Mouse (Mus musculus): Measurements from ENCODE around the gene Mapt. TPM values are rescaled to one million over a fixed set of nuclear protein-coding genes. Genes with fewer than 3 reads are reported as not detected.

Gene Mapt
- polyA plus RNA-seq, 1 experiment from 2014 or later, result 5.0 TPM

- H3K4me1 ChIP-seq (ENCODE audit: control insufficient read depth, insufficient read depth, low read length), result no peaks in the 10 kb centered on the region
- H3K36me3 ChIP-seq (ENCODE audit: control insufficient read depth, insufficient read depth, low read length), result no peaks in the 10 kb centered on the region
- H3K27me3 ChIP-seq (ENCODE audit: control insufficient read depth, insufficient read depth, low read length), result peaks cover 12% of the 10 kb centered on the region
- peak overlapping the region; percentile 29; the same call in 1 of the 2 replicates for H3K4me2 ChIP-seq (replicated peaks; ENCODE audit: low read depth, low read length)
- H3K27ac ChIP-seq (ENCODE audit: low read depth, low read length), result no peak overlapping the region
- no peak for ATAC-seq (ENCODE audit: low FRiP score, low TSS enrichment)
- H3K9ac ChIP-seq (ENCODE audit: low read depth, low read length), result no peak overlapping the region
- H3K4me3 ChIP-seq (ENCODE audit: low read length), result peak overlapping the region; percentile 8; the same call in 1 of the 2 replicates
- 14% methylated on average over 23 of the region's 23 CpGs for WGBS
- no peaks in the 10 kb centered on the region for H3K9me3 ChIP-seq (ENCODE audit: control insufficient read depth, low read length)
These were observed 79.2 kb downstream of the Mapt start for GRCm38 (mm10) chr11:104310226-104310887.

GRCm38 (mm10) chr11:104311643-104312042 is 80.5 kb downstream of the Mapt start:
- WGBS, result 74% methylated on average over 7 of the region's 7 CpGs
- Histone ChIP-seq H3K27ac (ENCODE audit: low read depth, low read length) (no peak overlapping the region), H3K4me1 (ENCODE audit: control insufficient read depth, insufficient read depth, low read length) (no peaks in the 10 kb centered on the region), H3K27me3 (ENCODE audit: control insufficient read depth, insufficient read depth, low read length) (peaks cover 12% of the 10 kb centered on the region), H3K4me3 (ENCODE audit: low read length) (no peak overlapping the region), H3K9me3 (ENCODE audit: control insufficient read depth, low read length) (no peaks in the 10 kb centered on the region), H3K9ac (ENCODE audit: low read depth, low read length) (no peak overlapping the region), H3K36me3 (ENCODE audit: control insufficient read depth, insufficient read depth, low read length) (no peaks in the 10 kb centered on the region), H3K4me2 (replicated peaks; ENCODE audit: low read depth, low read length) (no peak overlapping the region)
- ATAC-seq (ENCODE audit: low FRiP score, low TSS enrichment), result no peak

- H3K4me2 ChIP-seq (replicated peaks; ENCODE audit: low read depth, low read length), result no peak overlapping the region
- ATAC-seq (ENCODE audit: low FRiP score, low TSS enrichment), result no peak
- 8% methylated on average over 6 of the region's 6 CpGs for WGBS
- H3K27ac ChIP-seq (ENCODE audit: low read depth, low read length), result no peak overlapping the region
- H3K4me3 ChIP-seq (ENCODE audit: low read length), result no peak overlapping the region
- no peak overlapping the region for H3K9ac ChIP-seq (ENCODE audit: low read depth, low read length)
- H3K9me3 ChIP-seq (ENCODE audit: control insufficient read depth, low read length), result no peaks in the 10 kb centered on the region
- peaks cover 2% of the 10 kb centered on the region; the same call in 1 of the 2 replicates for H3K27me3 ChIP-seq (ENCODE audit: control insufficient read depth, insufficient read depth, low read length)
- H3K4me1 ChIP-seq (ENCODE audit: control insufficient read depth, insufficient read depth, low read length), result peaks cover 9% of the 10 kb centered on the region
- no peaks in the 10 kb centered on the region for H3K36me3 ChIP-seq (ENCODE audit: control insufficient read depth, insufficient read depth, low read length)
These were observed 84.5 kb downstream of the Mapt start for GRCm38 (mm10) chr11:104315703-104316102.

GRCm38 (mm10) chr11:104316685-104317400 is 85.7 kb downstream of the Mapt start:
- H3K27me3 ChIP-seq (ENCODE audit: control insufficient read depth, insufficient read depth, low read length), result no peaks in the 10 kb centered on the region
- WGBS, result 57% methylated on average over 16 of the region's 16 CpGs
- no peak for ATAC-seq (ENCODE audit: low FRiP score, low TSS enrichment)

GRCm38 (mm10) chr11:104317631-104318030 is 86.4 kb downstream of the Mapt start:
- Histone ChIP-seq H3K36me3 (ENCODE audit: control insufficient read depth, insufficient read depth, low read length) (no peaks in the 10 kb centered on the region), H3K9me3 (ENCODE audit: control insufficient read depth, low read length) (no peaks in the 10 kb centered on the region), H3K9ac (ENCODE audit: low read depth, low read length) (no peak overlapping the region), H3K4me2 (replicated peaks; ENCODE audit: low read depth, low read length) (no peak overlapping the region), H3K4me3 (ENCODE audit: low read length) (no peak overlapping the region), H3K4me1 (ENCODE audit: control insufficient read depth, insufficient read depth, low read length) (peaks cover 13% of the 10 kb centered on the region), H3K27me3 (ENCODE audit: control insufficient read depth, insufficient read depth, low read length) (no peaks in the 10 kb centered on the region), H3K27ac (ENCODE audit: low read depth, low read length) (no peak overlapping the region)
- WGBS, result 90% methylated on average over 3 of the region's 3 CpGs
- ATAC-seq (ENCODE audit: low FRiP score, low TSS enrichment), result no peak

More at GRCm38 (mm10) chr11:104316685-104317400, 85.7 kb downstream of the Mapt start:
- peaks cover 11% of the 10 kb centered on the region for H3K4me1 ChIP-seq (ENCODE audit: control insufficient read depth, insufficient read depth, low read length)
- H3K4me3 ChIP-seq (ENCODE audit: low read length), result no peak overlapping the region
- no peaks in the 10 kb centered on the region for H3K36me3 ChIP-seq (ENCODE audit: control insufficient read depth, insufficient read depth, low read length)
- no peaks in the 10 kb centered on the region for H3K9me3 ChIP-seq (ENCODE audit: control insufficient read depth, low read length)
- no peak overlapping the region for H3K9ac ChIP-seq (ENCODE audit: low read depth, low read length)
- no peak overlapping the region for H3K4me2 ChIP-seq (replicated peaks; ENCODE audit: low read depth, low read length)
- no peak overlapping the region for H3K27ac ChIP-seq (ENCODE audit: low read depth, low read length)

- Histone ChIP-seq H3K27me3 (ENCODE audit: control insufficient read depth, insufficient read depth, low read length) (no peaks in the 10 kb centered on the region), H3K36me3 (ENCODE audit: control insufficient read depth, insufficient read depth, low read length) (no peaks in the 10 kb centered on the region), H3K27ac (ENCODE audit: low read depth, low read length) (no peak overlapping the region; the same call in 1 of the 2 replicates), H3K4me2 (replicated peaks; ENCODE audit: low read depth, low read length) (peak overlapping the region; percentile 76), H3K9me3 (ENCODE audit: control insufficient read depth, low read length) (no peaks in the 10 kb centered on the region), H3K4me3 (ENCODE audit: low read length) (peak overlapping the region; percentile 41), H3K4me1 (ENCODE audit: control insufficient read depth, insufficient read depth, low read length) (peaks cover 13% of the 10 kb centered on the region), H3K9ac (ENCODE audit: low read depth, low read length) (peak overlapping the region; percentile 53; the same call in 1 of the 2 replicates)
- WGBS, result under 1% methylated on average over 24 of the region's 24 CpGs
- peak; percentile 49 for ATAC-seq (ENCODE audit: low FRiP score, low TSS enrichment)
These were observed 88.0 kb downstream of the Mapt start for GRCm38 (mm10) chr11:104318940-104319781.

GRCm38 (mm10) chr11:104320511-104320910 is 89.3 kb downstream of the Mapt start:
- 28% methylated on average over 5 of the region's 5 CpGs for WGBS
- Histone ChIP-seq H3K4me2 (replicated peaks; ENCODE audit: low read depth, low read length) (no peak overlapping the region), H3K4me1 (ENCODE audit: control insufficient read depth, insufficient read depth, low read length) (peaks cover 13% of the 10 kb centered on the region), H3K9me3 (ENCODE audit: control insufficient read depth, low read length) (no peaks in the 10 kb centered on the region), H3K27ac (ENCODE audit: low read depth, low read length) (no peak overlapping the region), H3K4me3 (ENCODE audit: low read length) (no peak overlapping the region), H3K9ac (ENCODE audit: low read depth, low read length) (no peak overlapping the region), H3K36me3 (ENCODE audit: control insufficient read depth, insufficient read depth, low read length) (no peaks in the 10 kb centered on the region), H3K27me3 (ENCODE audit: control insufficient read depth, insufficient read depth, low read length) (no peaks in the 10 kb centered on the region)
- peak; percentile 15; the same call in 1 of the 2 replicates for ATAC-seq (ENCODE audit: low FRiP score, low TSS enrichment)

GRCm38 (mm10) chr11:104322142-104322541 is 91.0 kb downstream of the Mapt start:
- Histone ChIP-seq H3K9me3 (ENCODE audit: control insufficient read depth, low read length) (no peaks in the 10 kb centered on the region), H3K4me1 (ENCODE audit: control insufficient read depth, insufficient read depth, low read length) (peaks cover 13% of the 10 kb centered on the region), H3K36me3 (ENCODE audit: control insufficient read depth, insufficient read depth, low read length) (no peaks in the 10 kb centered on the region), H3K4me3 (ENCODE audit: low read length) (no peak overlapping the region), H3K27ac (ENCODE audit: low read depth, low read length) (no peak overlapping the region), H3K4me2 (replicated peaks; ENCODE audit: low read depth, low read length) (no peak overlapping the region), H3K27me3 (ENCODE audit: control insufficient read depth, insufficient read depth, low read length) (no peaks in the 10 kb centered on the region), H3K9ac (ENCODE audit: low read depth, low read length) (no peak overlapping the region)
- WGBS, result 34% methylated on average over 4 of the region's 4 CpGs
- ATAC-seq (ENCODE audit: low FRiP score, low TSS enrichment), result no peak

Measured in kidney, embryonic 14.5 days (tissue).